Mouse (Mus musculus): Measurements from ENCODE around the gene Lysmd3. TPM values are rescaled to one million over a fixed set of nuclear protein-coding genes. Genes with fewer than 3 reads are reported as not detected.
A peak's percentile ranks its signal among the peaks of the same experiment; 100 is the strongest.

Gene Lysmd3
- total RNA-seq, 2 experiments from 2014 or later, result 9.8 to 12.3 TPM

DNA sequence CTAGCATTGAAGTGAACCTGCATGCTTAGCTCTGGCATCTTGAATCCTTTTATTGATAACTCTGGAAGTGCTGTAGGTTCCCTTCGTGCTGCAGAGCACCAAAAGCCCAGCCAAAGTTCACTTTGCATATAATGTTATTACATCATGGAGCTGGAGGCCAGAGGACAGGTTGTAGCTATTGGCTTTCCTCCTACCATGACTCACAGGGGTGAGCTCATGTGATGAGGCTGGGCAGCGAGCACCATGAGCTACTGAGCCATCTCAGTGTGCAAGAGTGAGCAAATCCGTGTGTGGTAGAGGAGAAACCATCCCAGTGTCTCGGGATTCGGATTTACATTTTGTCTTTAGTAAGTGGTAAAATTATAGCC lies 6.9 kb downstream of the Lysmd3 start:
- no peak for DNase-seq (ENCODE audit: extremely low spot score in 1 of 2, low spot score in 1 of 2)

DNA sequence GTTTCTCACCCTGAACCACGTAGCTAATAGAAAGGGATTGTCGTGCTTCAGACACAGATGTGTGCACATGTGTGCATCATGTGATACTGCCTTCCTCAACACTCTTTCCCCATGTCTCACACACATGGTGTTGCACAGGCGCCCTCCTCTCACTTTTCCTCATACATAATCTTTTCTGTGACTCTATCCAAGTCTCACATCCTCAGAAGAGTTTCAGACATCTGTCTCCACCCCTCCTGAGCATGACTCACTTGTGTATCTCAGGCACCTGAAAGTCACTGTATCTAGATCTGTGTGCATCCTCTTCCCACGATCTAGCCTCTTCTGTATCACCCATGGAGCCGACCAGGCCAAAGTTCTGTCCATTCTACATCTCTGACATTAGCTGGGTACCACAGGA lies 10.2 kb downstream of the Lysmd3 start:
- DNase-seq (ENCODE audit: extremely low spot score in 1 of 2, low spot score in 1 of 2), result no peak

DNA sequence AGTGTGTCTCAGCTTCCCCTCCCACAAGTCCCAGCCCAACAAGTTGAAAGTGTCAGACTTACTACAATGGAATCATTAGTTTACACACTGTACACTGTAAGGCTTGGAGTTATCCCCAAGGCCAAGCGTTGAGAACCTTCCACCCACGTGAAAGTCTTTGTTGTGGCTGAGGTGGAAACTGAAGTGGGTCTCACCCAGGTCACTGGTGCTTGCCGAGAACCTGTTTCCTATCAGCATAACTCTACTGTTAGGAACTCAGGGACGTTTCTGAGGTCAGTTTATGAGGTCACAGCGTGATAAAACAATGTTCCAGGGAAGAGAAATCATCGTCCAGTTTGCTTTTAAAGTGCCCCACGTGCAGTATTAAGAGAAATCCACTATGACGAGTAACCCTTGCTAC lies 17.9 kb downstream of the Lysmd3 start:
- no peak for DNase-seq (ENCODE audit: extremely low spot score in 1 of 2, low spot score in 1 of 2)

DNA sequence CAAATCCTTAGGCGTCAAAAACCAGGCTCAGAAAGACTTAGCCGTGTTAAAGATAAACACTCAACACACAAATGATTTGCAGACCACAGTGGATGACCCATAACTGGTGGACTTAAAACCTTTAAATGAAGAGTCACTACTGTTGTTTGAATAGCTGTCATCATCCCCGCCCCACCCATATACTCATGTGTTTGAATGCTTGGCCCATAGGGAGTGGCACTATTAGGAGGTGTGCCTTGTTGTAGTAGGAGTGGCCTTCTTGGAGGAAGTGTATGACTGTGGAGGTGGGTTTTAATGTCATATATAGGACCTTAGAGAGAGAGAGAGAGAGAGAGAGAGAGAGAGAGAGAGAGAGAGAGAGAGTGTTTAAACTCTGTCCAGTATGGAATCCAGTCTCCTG lies 25.6 kb downstream of the Lysmd3 start:
- DNase-seq (ENCODE audit: extremely low spot score in 1 of 2, low spot score in 1 of 2), result no peak

DNA sequence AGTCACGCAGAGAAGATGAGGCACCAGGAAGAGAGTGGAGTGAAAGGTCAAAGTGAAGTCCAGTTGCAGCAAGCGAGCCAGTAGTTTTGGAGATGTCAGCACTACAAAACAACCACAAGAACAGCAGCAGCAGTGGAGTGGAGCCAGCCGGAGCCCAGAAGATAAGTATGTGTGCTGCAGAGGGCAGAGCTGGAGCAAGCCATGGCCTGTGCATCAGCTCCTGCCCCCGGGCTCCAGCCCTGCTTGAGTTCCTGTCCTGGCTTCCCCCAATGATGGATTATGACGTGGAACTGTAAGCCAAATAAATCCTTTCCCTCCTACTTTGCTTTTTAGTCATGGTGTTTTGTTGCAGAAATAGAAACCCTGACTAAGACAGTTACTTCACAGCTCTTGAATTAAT lies 26.8 kb downstream of the Lysmd3 start:
- DNase-seq (ENCODE audit: extremely low spot score in 1 of 2, low spot score in 1 of 2), result no peak

DNA sequence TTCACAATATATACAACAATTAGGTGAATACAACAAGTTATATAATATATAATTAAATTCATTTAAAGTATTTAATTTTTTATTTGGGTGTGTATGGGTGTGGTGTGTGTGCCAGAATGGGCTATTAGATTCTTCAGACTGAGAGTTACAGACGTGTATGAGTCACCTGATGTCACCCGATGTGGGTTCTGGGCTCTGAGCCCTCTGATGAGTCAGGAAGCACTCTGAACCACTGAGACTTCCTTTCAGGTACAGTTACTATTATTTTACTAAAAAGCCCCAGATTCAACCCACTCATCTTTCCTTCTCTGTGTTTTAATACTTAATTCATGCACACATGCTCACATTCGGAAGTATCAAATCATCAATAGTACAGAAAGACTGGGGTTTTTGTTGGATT lies 27.4 kb downstream of the Lysmd3 start:
- no peak for DNase-seq (ENCODE audit: extremely low spot score in 1 of 2, low spot score in 1 of 2)

DNA sequence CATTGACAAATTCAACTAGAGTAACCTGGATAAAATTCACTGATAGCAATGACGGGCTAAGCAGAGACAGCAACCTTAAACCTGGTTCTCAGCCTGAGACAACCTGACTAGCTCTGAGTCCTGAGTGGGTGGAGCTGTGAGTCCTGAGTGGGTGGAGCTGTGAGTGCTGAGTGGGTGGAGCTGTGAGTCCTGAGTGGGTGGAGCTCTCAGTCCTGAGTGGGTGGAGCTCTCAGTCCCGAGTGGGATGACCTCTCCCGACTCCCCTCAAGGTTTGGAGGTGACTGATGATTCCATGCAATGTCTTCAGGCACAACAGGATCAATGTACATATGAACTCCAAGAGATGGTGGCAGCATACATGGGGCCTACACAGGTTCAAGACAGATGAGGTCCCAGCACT lies 32.1 kb downstream of the Lysmd3 start:
- DNase-seq (ENCODE audit: extremely low spot score in 1 of 2, low spot score in 1 of 2), result no peak

DNA sequence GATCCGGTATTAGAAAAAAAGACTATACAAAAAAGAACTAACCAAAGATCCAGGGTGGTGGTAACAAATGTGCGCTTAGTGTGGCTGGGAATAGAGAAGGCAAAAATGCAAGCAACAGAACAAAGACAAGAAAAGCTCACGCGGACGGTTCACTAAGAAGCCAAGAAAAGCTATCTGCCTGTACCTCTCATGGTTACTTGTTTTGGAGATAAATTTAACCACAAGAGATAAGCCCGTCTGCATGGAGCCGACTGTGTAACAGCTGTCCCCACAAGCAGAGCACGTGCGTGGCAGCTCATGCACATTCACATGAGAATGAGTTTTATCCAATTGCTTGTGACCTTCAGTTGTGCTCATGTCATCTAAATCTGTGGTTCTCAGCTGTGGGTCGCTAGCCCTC lies 33.0 kb downstream of the Lysmd3 start:
- no peak for DNase-seq (ENCODE audit: extremely low spot score in 1 of 2, low spot score in 1 of 2)

DNA sequence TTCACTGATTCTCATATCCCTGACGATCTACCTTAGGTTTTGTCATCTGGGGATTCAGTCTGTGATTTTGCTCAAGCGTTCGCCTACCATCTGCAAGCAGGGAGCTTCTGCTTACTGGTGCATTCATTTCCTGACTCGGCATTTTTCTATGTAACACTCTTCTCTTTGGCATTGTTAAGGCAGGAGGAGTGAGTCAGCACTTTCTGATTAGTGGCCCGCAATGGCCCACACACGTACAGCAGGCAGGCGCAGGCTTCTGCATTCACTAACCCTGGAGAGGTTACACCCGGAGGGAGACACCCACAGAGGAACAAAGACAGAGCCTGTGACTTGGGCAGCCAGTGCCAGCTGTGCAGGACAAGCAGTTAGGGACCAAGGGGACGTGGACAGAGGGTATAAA lies 34.1 kb downstream of the Lysmd3 start:
- DNase-seq (ENCODE audit: extremely low spot score in 1 of 2, low spot score in 1 of 2), result no peak

DNA sequence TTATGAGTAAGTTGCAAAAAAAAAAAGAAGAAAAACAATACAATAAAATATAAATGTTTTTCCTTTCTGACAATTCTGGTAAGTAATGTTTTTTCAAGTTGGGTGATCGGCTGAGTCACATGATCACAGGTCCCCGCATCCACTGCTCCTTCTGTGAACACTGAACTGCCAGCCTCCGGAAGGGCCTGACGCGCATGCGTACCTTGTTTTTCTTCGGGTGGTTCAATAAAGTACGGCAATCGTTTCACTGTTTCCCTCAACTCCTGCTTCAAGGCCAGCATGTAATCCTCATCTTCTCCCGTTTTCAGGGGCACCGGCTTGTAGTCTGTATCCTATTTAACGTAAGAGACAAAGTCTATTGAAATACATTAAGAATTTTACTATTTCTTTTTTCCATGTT lies 37.0 kb downstream of the Lysmd3 start:
- no peak for DNase-seq (ENCODE audit: extremely low spot score in 1 of 2, low spot score in 1 of 2)

DNA sequence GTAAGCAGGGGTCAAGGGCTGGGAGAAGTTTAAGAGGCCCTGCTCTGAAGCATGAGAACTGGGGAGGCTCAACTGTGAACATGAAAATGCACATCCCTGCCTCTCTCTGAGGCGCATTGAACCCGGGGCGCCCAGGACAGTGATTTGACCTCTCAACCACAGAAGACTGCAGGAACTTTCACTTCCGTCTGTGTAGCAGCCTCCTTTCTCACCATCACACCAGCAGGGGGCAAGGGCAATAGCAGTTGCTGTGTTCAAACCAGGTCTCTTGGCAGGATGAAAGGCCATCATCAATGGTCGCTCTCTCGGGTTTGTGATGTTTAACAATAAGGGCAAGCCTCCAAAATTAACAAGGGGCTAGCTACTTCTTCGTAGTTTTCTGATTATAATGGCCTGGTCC lies 45.7 kb downstream of the Lysmd3 start:
- no peak for DNase-seq (ENCODE audit: extremely low spot score in 1 of 2, low spot score in 1 of 2)

DNA sequence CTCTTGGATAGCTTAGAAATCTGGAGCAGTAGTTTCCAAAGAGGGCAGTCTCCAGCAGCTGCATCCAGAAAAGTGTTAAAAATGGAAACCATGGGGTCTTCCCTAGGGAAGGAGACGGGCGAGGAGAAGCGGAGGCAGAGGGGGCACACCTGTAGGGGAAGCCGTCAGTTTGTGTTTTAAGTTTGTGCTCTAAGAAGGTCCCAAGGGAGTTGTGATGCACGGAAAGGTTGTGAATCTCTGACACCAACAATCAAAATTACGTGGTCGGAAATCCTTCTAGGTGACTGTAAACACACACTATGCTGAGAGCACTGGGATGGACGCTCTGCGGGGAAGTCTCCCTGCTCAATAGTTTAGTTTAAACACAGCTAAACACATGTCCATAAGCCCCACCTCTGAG lies 46.2 kb downstream of the Lysmd3 start:
- DNase-seq (ENCODE audit: extremely low spot score in 1 of 2, low spot score in 1 of 2), result no peak

DNA sequence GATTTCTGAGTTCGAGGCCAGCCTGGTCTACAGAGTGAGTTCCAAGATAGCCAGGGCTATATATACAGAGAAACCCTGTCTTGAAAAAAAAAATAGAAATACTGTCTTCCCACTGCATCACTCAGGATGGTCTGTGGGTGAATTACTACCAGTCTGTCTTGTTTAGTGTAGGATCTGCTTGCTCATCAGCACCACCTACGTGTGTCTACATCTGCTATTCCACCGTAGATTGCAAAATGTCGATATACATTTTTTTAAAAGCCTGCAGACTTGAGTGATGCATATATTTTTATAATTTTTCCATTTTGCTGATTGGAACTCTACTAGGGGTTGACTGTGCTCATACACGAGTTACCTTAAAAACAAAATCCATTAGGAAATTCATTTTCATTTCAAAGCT lies 48.8 kb downstream of the Lysmd3 start:
- no peak for DNase-seq (ENCODE audit: extremely low spot score in 1 of 2, low spot score in 1 of 2)

DNA sequence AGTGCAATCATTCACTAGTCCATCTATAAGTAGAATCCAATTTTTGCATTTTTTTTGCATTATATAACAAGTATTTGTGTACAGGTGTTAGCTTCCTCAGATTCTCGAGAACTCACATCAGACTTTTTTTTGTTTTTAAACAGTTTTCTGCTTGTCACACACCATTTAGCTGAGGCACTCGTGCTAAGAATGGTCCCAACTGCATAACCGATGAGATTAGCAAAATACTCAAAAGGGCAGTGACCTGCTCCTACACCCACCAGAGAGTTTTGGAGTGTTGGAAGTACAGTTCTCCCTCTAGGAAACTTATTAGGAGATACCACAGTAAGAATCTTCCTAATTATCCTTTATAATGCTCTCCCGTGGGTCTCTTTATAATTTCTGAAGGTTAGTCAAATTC lies 52.3 kb downstream of the Lysmd3 start:
- DNase-seq (ENCODE audit: extremely low spot score in 1 of 2, low spot score in 1 of 2), result no peak

DNA sequence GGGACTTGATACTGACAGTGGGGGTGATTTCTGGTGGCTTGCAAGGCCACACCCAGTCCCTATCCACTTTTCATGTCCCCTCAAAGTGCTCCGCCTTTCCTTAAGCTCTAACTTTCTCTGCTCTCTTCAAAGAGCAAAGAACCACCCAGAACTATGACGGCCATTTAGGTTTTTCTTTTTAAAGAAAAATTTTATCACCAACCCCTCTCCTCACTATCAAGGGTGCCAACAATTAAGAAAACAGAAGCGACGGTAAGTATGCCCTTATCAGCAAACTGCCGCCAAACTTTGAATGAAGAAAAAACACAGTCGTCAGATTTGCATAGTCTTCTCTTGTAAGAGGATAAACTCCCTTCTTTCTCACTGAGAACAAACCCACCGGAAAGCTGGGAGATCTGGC lies 52.8 kb downstream of the Lysmd3 start:
- no peak for DNase-seq (ENCODE audit: extremely low spot score in 1 of 2, low spot score in 1 of 2)

DNA sequence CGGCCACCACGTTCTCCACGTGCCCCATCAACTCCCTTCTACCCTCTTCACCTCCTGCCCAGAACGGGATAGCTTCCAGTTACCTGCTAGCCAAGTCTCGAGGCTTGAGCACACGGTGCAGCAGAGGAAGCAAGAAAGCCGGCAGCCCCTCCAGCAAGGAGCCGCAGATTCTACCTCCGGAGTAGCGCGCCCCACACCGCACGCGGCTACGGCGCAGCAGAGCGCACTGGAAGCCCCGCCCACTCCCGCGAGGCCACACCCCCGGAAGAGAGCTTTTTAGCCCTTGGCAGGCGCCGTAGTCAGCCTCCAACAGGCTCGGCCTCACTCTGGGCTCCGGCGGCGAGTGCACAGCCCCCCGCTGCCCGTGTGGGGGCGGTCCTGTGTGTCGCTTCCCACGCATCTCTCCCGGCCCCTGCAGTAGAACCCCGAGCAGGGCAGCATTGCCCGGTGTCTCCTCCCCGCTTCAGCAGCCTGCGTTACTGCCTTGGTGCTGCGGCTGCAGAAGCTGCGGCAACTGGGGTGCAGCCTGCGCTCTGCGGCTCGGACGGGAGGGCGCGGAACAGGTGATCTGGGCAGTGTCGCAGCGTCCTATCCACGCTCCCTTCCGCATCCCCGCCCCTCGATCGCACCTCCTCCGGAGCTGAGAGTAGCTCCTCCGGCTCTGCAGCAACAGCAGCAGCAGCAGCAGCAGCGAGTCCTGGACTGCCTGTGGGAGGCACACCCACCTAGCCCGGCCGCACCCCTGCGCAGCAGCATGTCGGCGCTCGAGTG lies 53.5 kb downstream of the Lysmd3 start, which contains the start of the genes Polr3g and Mblac2:
Gene Polr3g, minus strand, starts transcription at position 239 of the 771 bp plus-strand sequence.
Gene Mblac2, plus strand, starts transcription at position 567 of the 771 bp plus-strand sequence.
- DNase-seq (ENCODE audit: extremely low spot score in 1 of 2, low spot score in 1 of 2), result peak; percentile 93 to 95

DNA sequence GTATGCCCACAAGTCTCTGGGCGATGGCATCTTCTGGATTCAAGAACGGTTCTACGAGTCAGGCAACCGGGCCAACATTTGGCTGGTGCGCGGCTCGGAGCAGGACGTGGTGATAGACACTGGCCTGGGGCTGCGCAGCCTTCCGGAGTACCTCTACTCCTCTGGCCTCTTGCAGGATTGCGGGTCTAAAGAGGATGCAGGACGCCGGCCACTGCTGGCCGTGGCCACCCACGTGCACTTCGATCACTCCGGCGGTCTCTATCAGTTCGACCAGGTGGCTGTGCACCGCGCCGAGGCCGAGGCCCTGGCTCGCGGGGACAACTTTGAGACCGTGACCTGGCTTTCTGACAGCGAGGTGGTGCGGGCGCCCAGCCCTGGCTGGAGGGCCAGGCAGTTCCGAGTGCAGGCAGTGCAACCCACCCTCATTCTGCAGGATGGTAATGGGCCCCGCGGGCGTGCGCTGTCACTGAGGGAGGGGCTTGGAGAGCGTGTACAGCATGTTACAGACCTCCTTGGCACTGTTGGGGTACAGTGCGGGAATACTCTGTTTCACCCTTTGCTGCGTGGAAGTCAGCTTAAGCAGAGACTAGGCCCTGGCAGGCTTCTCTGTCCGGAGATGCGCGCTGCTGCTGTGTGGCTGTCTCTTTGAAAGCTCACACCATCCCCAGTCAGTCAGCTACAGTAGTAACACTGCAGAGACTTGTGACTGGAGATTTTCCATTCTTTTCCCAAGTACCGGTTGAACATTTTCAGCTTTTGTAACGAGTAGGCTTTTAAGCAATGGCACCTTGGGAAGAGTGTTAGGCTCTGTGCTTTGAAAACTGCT lies 54.3 kb downstream of the Lysmd3 start:
- peak; percentile 28 to 47 for DNase-seq (ENCODE audit: extremely low spot score in 1 of 2, low spot score in 1 of 2)

DNA sequence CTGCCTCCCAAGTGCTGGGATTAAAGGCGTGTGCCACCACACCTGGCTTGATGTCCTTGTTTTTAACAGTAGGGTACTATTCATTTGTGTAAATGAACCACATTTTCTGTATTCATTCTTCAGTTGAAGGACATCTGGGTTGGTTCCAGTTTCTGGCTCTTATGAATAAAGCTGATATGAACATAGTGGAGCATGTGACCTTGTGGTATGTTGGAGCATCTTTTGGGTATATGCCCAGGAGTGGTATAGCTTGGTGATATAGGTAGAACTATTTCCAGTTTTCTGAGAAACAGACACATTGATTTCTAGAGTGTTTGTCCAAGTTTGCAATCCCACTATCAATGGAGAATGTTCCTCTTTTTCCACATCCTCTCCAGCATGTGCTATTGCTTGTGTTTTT lies 56.4 kb downstream of the Lysmd3 start:
- DNase-seq (ENCODE audit: extremely low spot score in 1 of 2, low spot score in 1 of 2), result no peak

Measured in layer of hippocampus, postnatal 25 days (tissue).